Mouse (Mus musculus) hindlimb bud, embryonic 11.5 days (tissue): ENCODE results near the gene Pcbd2.
"Not testable (repeated sequence)": the region's sequence is repeated elsewhere in the genome, so short reads cannot be mapped to it uniquely, and the experiment has no call there.

Source experiments
- DNase-seq: peaks from one replicate; pipeline ENCODE4 v3.0.0-alpha.2; 2012; ENCODE audit warnings: low read depth, low spot score; ENCODE audit errors: extremely low spot score

The Pcbd2 gene

GRCm38 (mm10) chr13:55727120-55727838 lies at the start of gene Pcbd2:
Gene Pcbd2 (plus strand): TSS chr13:55727368.
- peak; percentile 33 for DNase-seq

- no peak for DNase-seq
Measured at GRCm38 (mm10) chr13:55682201-55682600, 45.0 kb upstream of the Pcbd2 start.

GRCm38 (mm10) chr13:55683581-55683980 lies 43.6 kb upstream of the Pcbd2 start:
- no peak for DNase-seq

- DNase-seq = no peak
Measured at GRCm38 (mm10) chr13:55686107-55686633, 41.0 kb upstream of the Pcbd2 start.

GRCm38 (mm10) chr13:55687927-55688602 lies 39.1 kb upstream of the Pcbd2 start:
- DNase-seq = no peak

- DNase-seq = peak; percentile 90
Measured at GRCm38 (mm10) chr13:55692535-55693242, 34.5 kb upstream of the Pcbd2 start, which contains the start of gene B230219D22Rik. Gene B230219D22Rik (plus strand): TSS chr13:55693124.

GRCm38 (mm10) chr13:55693243-55693721 lies 33.9 kb upstream of the Pcbd2 start:
- no peak for DNase-seq

GRCm38 (mm10) chr13:55694110-55694509 lies 33.1 kb upstream of the Pcbd2 start:
- no peak for DNase-seq

- not testable (repeated sequence) for DNase-seq
Measured at GRCm38 (mm10) chr13:55695989-55696388, 31.2 kb upstream of the Pcbd2 start.

- DNase-seq = no peak
Measured at GRCm38 (mm10) chr13:55704301-55704700, 22.9 kb upstream of the Pcbd2 start.

GRCm38 (mm10) chr13:55712846-55713245 lies 14.3 kb upstream of the Pcbd2 start:
- DNase-seq = no peak

- peak; percentile 56 for DNase-seq
Measured at GRCm38 (mm10) chr13:55714501-55715166, 12.5 kb upstream of the Pcbd2 start, which contains the start of gene Txndc15. Gene Txndc15 (plus strand): TSS chr13:55714650.

- no peak for DNase-seq
Measured at GRCm38 (mm10) chr13:55715167-55715512, 12.0 kb upstream of the Pcbd2 start.

GRCm38 (mm10) chr13:55715908-55716510 lies 11.2 kb upstream of the Pcbd2 start:
- DNase-seq = no peak

- no peak for DNase-seq
Measured at GRCm38 (mm10) chr13:55721516-55721915, 5.7 kb upstream of the Pcbd2 start.

- DNase-seq = no peak
Measured at GRCm38 (mm10) chr13:55721995-55722394, 5.2 kb upstream of the Pcbd2 start.

- DNase-seq = no peak
Measured at GRCm38 (mm10) chr13:55726598-55727119, 509 bp upstream of the Pcbd2 start.

GRCm38 (mm10) chr13:55727839-55728238 lies 671 bp downstream of the Pcbd2 start:
- peak; percentile 52 for DNase-seq

GRCm38 (mm10) chr13:55730716-55731115 lies 3.5 kb downstream of the Pcbd2 start:
- no peak for DNase-seq

- no peak for DNase-seq
Measured at GRCm38 (mm10) chr13:55732121-55732520, 5.0 kb downstream of the Pcbd2 start.
